ENCODE assay signal across 20 mouse cellular contexts in the genomic region with DNA sequence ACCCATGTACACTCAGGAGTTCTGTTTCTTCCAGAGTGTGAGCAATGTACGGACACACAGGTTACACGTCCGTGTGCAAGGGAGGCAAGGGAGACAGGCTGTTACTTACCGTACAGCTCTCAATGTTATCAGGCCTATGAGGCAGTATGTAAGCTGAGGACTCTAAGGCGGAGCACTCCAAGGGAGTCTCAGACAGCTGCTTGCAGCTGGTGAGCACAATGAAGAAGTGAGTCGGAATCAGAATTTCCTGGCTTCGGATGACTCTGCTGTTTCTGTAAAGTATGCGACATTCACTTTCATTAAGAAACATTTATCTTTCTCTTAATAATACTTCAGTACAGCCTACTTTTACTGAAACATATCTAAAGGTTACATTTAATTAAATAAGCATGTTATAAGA. TPM values are rescaled to one million over a fixed set of nuclear protein-coding genes. Genes with fewer than 3 reads are reported as not detected.
DNase-seq lines count a peak whose midpoint lies in the region; ATAC-seq and TF ChIP-seq lines count a peak whose summit lies in the region.
"Had no signal": no experiment of that assay in that cellular context is flagged by ENCODE, and none has a peak within 500 bp of the region (broad histone marks: within the 10 kb centered on the region; RNA-seq: fewer than 3 reads in every experiment).

No protein-coding gene starts in this region.

- no peak overlapping the region for H3K4me3 ChIP-seq in heart, embryonic 11.5 days (ENCODE audit: low read depth, low read length)
- no peak overlapping the region for H3K4me3 ChIP-seq in kidney, adult 2 months (ENCODE audit: insufficient read depth, low read depth, low read length)
- H3K4me3 ChIP-seq: embryonic facial prominence, embryonic 12.5 days; forebrain, embryonic 15.5 days; hindbrain, embryonic 13.5 days had no signal

- no peak overlapping the region for H3K9ac ChIP-seq in heart, embryonic 11.5 days (ENCODE audit: low read depth, low read length)
- H3K9ac ChIP-seq: embryonic facial prominence, embryonic 12.5 days; forebrain, embryonic 15.5 days; hindbrain, embryonic 13.5 days had no signal

- no peaks in the 10 kb centered on the region for H3K27me3 ChIP-seq in heart, embryonic 11.5 days (ENCODE audit: control insufficient read depth, insufficient read depth, low read length)
- H3K27me3 ChIP-seq in kidney, adult 2 months (replicated peaks; ENCODE audit: control insufficient read depth, insufficient read depth, low read length): no peaks in the 10 kb centered on the region
- H3K27me3 ChIP-seq: CH12.LX; embryonic facial prominence, embryonic 12.5 days; forebrain, embryonic 15.5 days; hindbrain, embryonic 13.5 days; Patski had no signal

- H3K4me2 ChIP-seq in heart, embryonic 11.5 days: no peak overlapping the region
- H3K4me2 ChIP-seq: embryonic facial prominence, embryonic 12.5 days; forebrain, embryonic 15.5 days; hindbrain, embryonic 13.5 days had no signal

- ATAC-seq in heart, embryonic 11.5 days (replicated peaks; ENCODE audit: insufficient number of reproducible peaks, low FRiP score, low TSS enrichment): no peak
- ATAC-seq: activated CD4-positive, CD25-positive, alpha-beta regulatory T cell, adult 4 months; forebrain, embryonic 15.5 days; hindbrain, postnatal 0 days; Patski had no signal

- H3K4me1 ChIP-seq in heart, embryonic 11.5 days (ENCODE audit: control insufficient read depth, insufficient read depth, low read length): 0 out of 2 replicates have a peak, but pooled peaks cover 2% of the 10 kb centered on the region
- no peaks in the 10 kb centered on the region for H3K4me1 ChIP-seq in kidney, adult 2 months (ENCODE audit: control insufficient read depth, insufficient read depth, low read length)
- H3K4me1 ChIP-seq: forebrain, embryonic 15.5 days; hindbrain, embryonic 13.5 days had no signal

- H3K27ac ChIP-seq in heart, embryonic 11.5 days (ENCODE audit: low read depth, low read length): no peak overlapping the region
- no peak overlapping the region for H3K27ac ChIP-seq in kidney, adult 2 months (ENCODE audit: insufficient read depth, low read depth, low read length)
- H3K27ac ChIP-seq: embryonic facial prominence, embryonic 12.5 days; forebrain, embryonic 15.5 days; hindbrain, embryonic 13.5 days; hindbrain, postnatal 0 days had no signal

- WGBS in heart, embryonic 11.5 days (ENCODE audit: insufficient replicate concordance): 86% methylated on average over 8 of the region's 8 CpGs
- WGBS in kidney, adult 2 months: 91% methylated on average over 8 of the region's 8 CpGs

- DNase-seq in heart, adult 8-10 months (ENCODE audit: low spot score): peak; percentile 40
- peak; percentile 75 for DNase-seq in kidney, postnatal 10 days
- DNase-seq in kidney, adult 2 months: no peak
- DNase-seq in lung, postnatal 10 days: peak; percentile 35
- DNase-seq in lung, postnatal 14 days: no peak
- DNase-seq in urinary bladder, adult 2 months (ENCODE audit: low spot score): no peak
- DNase-seq: adrenal gland, postnatal 14 days; cerebellum, adult 11-12 months; cerebellum, adult 9-10 months; cerebellum, postnatal 25 days; gastrocnemius, postnatal 10 days had no signal

- no peaks in the 10 kb centered on the region for H3K9me3 ChIP-seq in heart, embryonic 11.5 days (replicated peaks; ENCODE audit: control insufficient read depth, low read length)
- H3K9me3 ChIP-seq: embryonic facial prominence, embryonic 12.5 days; forebrain, embryonic 15.5 days; hindbrain, embryonic 13.5 days had no signal

- no peak for TF ChIP-seq CTCF in kidney, adult 2 months (conservative IDR thresholded peaks at IDR 0.05; ENCODE audit: insufficient read depth, insufficient read length, low read depth, low read length)

- TF ChIP-seq POLR2A in kidney, adult 2 months (IDR thresholded peaks at IDR 0.05; ENCODE audit: low read depth, low read length): no peak

- H3K36me3 ChIP-seq in heart, embryonic 11.5 days (ENCODE audit: control insufficient read depth, insufficient read depth, low read length): no peaks in the 10 kb centered on the region
- H3K36me3 ChIP-seq in kidney, adult 2 months (ENCODE audit: control insufficient read depth, insufficient read depth, low read length): no peaks in the 10 kb centered on the region; the same call in none of the 2 replicates
- H3K36me3 ChIP-seq: embryonic facial prominence, embryonic 12.5 days; forebrain, embryonic 15.5 days; hindbrain, embryonic 13.5 days had no signal

RNA-seq across cellular contexts. Expression of gene Ccn2, which starts 49.9 kb away (rescaled TPM):
- total RNA-seq in heart, adult 8-10 months (2022): 100 to 1,000 TPM in 1 of 4 experiments, 10 to 100 TPM in 3; 53.9 to 107 (median 63.8) TPM
- polyA plus RNA-seq in heart, embryonic 11.5 days (2014; fragmentation: Nextera tagmentation; extraction: Ambion mirVana): 25.2 and 26.4 TPM in 2 replicates
- 115 and 153 TPM in 2 replicates for polyA plus RNA-seq in kidney, adult 2 months (2012; rRNA removed)
- 51.3 and 115 TPM in 2 replicates for polyA plus RNA-seq in urinary bladder, adult 2 months (2012; rRNA removed)
- total RNA-seq: CH12.LX; hematopoietic stem cell, adult 5-6 weeks had no signal
- polyA plus RNA-seq: activated CD4-positive, CD25-positive, alpha-beta regulatory T cell, adult 4 months had no signal

Comparison
In these comparisons a context has a peak if more than half of its experiments do, and no peak if none do; other contexts are left out.
1. DNase-seq: peak in heart, adult 8-10 months (single experiment), kidney, postnatal 10 days (single experiment) and lung, postnatal 10 days (single experiment); none in kidney, adult 2 months (single experiment), lung, postnatal 14 days (single experiment) and urinary bladder, adult 2 months (single experiment).